Mouse (Mus musculus): ENCODE measurements around the gene Crb3.
"Not testable (repeated sequence)": the region's sequence is repeated elsewhere in the genome, so short reads cannot be mapped to it uniquely, and the experiment has no call there.

Crb3 gene

DNA sequence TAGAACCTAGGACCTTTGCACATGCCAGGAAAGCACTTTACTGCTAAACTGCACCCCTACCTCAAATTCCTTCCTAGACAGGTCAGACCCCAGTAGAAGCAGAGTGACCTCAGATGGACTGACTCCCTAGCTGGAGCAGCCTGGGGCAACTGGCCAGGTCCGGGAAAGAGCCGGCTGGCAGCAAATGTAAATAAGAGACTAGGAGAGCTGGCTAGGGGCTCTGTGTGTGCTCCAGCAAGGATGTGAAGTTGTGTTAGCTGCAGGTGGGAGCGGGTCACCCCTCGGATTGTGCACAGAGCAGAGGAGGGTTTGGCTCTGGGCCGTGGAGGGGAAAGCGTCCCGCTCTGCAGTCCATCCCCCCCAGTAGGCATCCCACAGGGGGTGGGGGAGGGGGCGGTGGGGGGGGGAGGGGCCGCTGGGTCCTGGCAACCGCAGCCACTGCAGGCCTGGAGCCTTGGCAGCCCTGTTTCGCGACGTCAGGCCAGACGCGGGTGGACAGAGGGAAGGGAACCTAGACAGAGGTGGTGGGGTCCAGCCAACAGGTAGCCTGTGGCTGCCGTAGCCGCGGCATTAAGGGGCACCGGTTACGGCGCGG is at the start of gene Crb3:
TSS of gene Crb3 (plus strand) at position 215 of the 595 bp plus-strand sequence.
- no peak for DNase-seq (ENCODE audit: low spot score in 2 of 2)

DNA sequence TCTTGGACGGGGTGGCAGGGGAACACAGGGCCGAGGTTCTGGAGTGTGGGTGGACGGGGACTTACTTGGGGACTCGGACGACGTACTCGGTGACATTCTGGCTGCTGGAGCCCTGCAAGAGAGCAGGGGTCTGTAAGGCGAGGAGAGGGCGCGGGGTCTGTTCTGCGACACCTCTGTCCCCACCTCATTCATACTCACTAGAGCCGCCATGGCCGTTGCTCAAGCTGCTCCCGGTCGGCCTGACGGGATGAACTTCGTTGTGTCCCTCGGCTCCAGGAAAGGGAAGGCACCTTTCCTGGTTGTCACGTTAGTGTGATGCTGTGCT is 48.0 kb upstream of the Crb3 start:
- DNase-seq (ENCODE audit: low spot score in 2 of 2) = no peak

DNA sequence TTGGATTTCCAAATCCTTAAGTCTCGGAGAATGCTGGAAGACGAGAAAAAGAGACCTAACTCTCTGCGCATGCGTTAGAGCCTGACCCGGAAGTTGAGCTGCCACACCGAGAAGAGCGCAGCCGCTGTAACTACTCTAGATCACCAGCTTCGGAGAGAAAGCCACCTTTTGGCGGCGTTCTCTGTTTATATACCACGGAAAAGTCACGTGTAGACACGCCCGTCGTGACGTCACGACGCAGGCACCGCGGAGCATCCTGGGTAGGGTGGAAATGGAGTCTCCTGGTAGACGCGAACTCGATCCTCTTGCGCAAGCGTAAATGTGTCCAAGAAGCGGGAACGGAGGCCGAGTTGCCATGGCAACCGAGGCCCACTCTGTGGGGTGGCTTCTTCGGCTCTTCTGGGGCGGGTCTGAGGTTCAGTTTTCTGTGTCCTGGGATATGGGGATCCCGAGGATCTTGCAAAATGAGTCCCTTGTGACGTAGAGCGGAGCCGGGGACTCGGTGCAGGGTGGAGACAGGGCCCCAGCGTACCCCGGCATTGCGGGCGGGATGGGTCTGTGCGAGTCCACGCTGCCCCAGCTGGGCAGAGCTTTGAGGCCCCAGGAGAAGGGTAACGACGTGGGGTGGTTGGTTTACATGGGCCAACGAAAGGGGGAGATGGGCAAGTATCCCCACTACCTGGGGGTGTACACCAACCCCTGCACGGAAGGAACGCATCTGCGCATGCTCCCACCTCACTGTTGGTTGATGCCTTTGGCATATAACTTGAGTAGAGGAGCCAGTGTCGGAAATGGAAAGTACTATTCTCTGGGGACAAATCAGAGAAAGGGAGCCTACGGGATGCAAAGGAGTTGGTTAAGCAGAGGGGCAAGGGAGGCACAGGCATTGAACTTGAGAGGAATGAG is 47.4 kb upstream of the Crb3 start, which contains the start of the genes Gtf2f1 and Gm17949:
TSS of gene Gtf2f1 (minus strand) at position 53 of the 906 bp plus-strand sequence.
TSS of gene Gm17949 (plus strand) at position 234 of the 906 bp plus-strand sequence.
- peak; percentile 93 to 96 for DNase-seq (ENCODE audit: low spot score in 2 of 2)

DNA sequence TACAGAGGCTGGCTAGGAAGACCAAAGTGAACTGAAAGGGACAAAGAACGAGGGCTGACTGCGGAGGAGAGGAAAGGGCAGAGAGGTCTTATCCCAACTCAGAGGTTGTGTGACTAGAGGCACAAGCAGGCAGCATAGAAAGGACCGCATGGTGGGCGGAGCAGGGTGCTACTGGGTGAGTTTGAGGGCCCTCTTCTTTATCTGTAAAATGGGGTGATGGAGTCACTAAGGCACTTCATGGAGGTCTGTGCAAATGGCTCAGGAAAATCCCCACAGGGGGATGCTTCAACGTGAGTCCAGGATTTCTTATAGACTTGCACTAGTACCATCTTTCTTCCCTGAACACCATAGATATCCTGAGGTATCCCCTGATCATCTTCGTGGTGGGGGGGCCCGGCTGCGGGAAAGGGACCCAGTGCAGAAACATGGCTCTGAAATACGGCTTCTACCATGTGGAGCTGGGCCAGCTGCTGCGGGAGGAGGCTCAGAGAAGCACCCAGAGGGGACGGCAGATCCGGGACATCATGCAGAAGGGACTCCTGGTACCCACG is 46.6 kb upstream of the Crb3 start:
- DNase-seq (ENCODE audit: low spot score in 2 of 2) = no peak

DNA sequence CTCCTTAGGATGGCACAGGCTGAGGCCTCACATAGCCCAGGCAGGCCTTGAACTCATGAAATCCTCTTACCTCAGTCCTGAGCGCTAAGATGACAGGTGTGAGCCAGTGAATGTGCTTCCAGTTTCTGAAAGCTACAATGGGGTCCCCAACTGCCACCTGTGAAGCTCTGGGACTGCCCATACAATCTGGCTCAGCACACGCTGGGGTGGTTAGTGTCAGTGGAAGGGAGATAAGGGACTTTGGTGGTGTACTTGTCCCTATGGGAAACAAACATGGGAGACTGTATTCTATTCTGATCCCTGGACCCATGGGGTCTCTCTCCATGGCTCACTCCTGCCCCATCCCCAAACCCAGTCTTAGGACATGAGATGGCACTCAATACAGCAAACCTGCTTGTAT is 39.2 kb upstream of the Crb3 start:
- no peak for DNase-seq (ENCODE audit: low spot score in 2 of 2)

DNA sequence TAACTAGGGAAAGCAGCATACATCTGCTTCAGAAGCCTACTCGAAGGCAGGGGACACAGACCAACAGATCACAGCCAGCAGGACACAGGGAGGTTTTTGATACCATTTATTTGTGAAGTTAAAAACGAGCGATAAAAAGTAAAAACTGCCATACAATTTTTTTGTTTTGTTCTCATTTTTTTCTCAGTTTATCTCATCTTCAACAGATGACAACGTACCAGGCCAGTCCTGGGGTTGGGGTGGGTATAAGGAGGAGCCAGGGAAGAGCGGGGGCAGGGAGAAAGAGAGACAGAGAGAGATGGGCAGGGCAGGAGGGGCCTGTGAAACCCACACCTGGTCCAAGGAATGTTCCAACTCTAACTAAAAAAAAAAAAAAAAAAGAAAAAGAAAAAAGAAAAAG is 37.9 kb upstream of the Crb3 start:
- DNase-seq (ENCODE audit: low spot score in 2 of 2) = no peak

DNA sequence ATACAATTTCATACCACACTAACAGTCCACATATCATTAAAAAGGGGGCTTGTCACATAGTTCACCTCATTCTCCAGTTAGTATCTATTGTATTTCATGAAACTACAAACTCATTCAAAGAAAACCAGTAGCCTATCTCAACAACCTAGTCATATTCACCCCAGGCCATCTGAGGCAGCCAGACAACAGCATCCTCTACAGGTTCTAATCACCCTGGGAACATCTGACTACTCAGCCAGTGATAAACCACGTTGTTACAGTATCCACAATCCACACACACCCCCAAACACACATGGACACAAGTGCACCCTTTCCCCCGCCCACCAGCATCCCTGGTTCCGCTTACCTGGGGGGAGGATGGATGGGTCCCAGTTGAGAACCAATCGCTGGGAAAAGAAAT is 31.4 kb upstream of the Crb3 start:
- DNase-seq (ENCODE audit: low spot score in 2 of 2) = no peak

DNA sequence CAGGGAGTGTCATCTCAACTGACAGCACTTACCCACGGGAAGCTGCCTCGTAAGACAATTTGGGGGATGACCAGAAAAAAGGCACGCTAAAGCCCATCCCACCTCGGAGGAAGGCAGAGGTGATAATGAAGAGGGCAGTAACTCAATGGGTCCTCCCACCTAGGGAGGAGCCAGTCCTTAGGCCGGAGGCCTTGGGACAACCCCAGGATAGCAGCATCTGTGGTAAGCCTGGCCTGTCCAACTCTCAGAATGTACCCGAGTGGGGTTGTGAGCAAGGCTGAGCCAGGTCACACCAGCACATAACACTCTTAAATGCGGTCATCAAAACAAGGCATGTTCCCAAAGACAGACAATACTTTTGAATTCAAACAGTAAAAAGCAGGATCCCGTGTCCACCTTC is 29.2 kb upstream of the Crb3 start:
- DNase-seq (ENCODE audit: low spot score in 2 of 2) = no peak

DNA sequence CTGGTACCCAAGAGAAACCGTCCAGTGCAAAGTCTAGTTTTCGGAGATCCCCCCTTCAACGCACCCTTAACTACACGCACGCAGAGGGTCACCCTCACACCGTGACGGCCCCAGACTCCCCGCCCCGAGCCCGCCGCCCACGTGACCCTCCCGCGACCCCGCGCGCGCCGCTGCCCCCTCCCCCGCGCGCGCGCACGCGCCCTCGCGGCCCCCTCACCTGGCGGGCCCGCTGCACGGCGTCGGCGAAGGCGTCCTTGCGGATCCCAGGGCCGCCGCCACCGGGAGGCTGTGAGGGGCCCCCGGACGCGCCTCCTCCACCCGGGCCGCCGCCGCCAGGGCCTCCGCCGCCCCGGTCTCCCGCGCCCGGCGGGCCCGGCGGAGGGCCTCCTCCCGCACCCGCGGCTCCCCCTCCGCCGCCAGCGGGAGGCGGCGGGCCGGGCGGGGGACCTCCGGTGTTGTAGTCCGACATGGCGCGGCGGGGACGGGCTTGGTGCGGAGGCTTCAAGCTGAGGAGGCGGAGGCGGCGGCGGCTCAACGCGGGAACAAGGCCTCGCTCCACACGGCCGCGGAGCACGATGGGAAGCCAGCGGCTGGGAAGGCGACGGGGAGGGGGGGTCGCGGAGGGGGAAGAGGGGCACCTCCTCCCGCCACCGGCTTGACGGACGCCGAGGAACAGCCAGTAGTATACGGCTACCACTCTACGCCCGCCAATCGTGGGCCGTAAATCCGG is 27.8 kb upstream of the Crb3 start, which contains the start of gene Khsrp:
TSS of gene Khsrp (minus strand) at position 592 of the 730 bp plus-strand sequence.
- no peak for DNase-seq (ENCODE audit: low spot score in 2 of 2)

DNA sequence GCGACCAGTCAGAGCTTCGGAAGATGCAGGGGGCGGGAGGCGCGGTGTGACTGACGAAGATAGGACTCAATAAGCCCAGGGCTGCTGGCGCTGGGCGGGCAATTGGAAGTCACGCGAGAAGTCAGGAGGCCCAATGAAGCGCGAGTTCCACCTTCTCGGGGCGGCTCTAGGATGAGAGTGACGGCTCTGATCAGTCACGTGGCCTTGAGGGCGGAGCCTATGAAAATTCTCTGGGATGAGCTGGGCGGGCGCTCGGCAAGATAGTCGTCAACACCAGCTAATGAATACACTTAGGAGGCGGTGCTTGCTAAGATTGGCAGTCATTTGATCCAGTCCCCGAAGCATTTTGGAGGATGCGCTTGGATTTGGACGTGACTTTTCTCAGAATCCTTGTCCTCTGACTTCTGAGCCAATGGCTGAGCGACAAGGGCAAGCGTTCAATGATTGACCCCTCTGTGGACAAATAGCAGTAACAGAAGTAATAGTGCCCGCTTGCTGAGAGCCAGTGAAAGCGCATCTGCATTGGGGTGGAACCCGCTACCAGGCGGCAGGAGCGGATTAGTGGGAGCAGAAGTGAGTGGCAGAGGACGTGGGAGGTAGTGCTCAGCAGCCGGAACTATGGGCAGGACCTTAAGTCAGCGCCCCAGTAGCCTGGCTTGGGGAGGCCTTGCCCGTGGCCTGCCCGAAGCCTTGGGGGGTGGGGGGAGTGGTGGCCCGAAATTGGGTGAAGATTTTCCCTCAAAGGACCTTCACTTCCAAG is 27.1 kb upstream of the Crb3 start:
- DNase-seq (ENCODE audit: low spot score in 2 of 2) = peak; percentile 100

DNA sequence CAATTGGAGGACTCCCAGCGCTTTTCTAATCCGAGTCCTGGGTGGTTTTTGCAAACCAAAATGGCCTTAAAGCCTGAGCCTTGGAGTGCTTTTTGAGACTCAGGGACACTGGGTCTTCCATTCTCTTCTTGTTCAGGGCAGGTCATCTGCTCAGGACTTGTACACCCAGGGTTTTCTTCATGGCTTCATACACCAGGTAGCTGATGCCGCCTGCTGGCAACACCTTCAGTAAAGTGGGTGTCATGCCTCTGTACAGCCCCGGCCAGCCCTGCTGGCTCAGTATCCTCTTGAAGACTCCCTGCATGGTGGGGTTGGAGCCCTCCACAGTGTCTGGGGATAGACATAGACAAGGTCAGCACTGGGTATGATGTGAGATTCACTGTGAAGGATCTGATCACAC is 26.1 kb upstream of the Crb3 start:
- DNase-seq (ENCODE audit: low spot score in 2 of 2) = no peak

DNA sequence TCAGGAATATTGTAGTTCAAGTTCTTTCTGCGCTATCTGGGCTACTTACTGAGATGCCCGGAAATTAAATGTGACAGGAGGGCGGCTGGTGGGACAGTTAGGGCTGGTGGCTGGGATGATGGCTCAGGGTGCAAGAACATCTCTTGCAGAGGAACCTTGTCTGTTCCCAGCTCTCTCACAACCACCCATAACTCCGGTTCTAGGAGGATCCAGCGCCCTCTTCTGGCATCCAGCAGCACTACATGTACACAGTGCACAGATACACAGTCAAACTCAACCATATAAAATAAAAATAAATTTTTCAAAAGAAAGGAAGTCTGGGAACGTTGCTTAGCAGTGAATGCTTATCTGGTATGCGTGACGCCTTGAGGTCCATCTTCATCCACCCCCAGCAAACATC is 19.9 kb upstream of the Crb3 start:
- DNase-seq (ENCODE audit: low spot score in 2 of 2) = no peak

DNA sequence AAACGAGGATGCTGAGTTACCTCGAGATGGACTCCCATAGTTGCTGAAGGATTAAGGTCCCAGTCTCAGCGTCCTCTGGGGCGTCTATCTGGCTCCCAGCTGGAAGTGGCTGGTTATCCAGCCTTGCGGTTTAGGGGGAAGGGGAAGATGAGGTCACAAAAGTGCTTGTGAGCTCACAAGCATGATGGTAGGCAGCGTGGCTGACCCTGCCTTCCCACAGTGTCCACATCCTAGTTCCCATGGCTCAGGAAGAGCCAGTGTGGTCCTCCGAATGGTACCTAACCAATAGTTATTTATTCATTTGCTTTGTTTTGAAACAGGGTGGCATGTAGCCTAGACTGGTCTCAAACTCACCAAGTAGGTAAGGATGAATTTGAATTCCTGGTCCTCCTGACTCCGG is 17.4 kb upstream of the Crb3 start, which contains the start of gene Slc25a41:
TSS of gene Slc25a41 (minus strand) at position 101 of the 400 bp plus-strand sequence.
- no peak for DNase-seq (ENCODE audit: low spot score in 2 of 2)

DNA sequence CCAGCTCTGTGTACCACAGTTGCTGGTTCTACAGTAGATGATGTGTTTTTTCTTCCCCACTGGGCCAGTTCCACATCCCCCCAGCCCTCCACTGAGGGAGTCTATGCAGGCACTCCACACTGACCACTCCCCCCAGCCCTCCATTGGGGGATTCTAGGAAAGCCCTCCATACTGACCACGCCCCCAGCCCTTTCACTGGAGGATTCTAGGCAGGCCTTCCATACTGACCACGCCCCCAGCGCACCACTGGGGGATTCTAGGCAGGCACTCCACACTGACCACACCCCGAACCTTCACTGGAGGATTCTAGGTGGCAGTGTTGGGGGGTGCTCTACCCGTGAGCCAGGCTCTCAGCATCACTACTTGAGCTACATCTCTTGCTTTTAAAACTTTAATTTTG is 11.5 kb upstream of the Crb3 start:
- DNase-seq (ENCODE audit: low spot score in 2 of 2) = no peak

DNA sequence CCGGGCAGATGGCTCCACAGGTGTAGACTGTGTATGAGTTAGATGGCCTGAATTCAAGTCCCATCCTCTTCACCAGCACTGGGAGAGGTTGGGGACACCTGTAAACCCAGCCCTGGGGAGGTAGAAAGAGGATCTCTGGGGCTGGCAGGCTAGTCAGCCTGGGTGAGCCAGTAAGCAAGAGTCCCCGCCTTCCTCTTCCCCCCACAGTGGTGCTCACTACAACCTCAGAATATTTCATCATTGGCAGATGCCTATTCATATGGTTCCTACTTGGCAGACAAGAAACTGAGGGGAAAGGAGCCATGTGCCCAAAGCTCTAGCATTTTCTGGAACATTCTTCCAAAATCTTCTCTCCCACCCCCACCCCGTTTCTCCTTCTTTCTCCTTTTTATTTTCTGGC is 10.1 kb upstream of the Crb3 start:
- DNase-seq (ENCODE audit: low spot score in 2 of 2) = no peak

DNA sequence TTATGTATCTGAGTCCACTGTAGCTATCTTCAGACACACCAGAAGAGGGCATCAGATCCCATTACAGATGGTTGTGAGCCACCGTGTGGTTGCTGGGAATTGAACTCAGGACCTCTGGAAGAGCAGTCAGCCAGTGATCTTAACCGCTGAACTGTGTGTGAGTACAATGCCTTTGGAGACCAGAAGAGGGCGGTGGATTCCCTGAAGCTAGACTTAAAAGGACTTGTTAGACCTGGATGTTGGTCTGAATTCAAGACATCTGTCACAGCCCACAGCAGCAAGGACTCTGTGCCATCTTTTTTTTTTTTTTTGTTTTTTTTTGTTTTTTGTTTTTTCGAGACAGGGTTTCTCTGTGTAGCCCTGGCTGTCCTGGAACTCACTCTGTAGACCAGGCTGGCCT is 7.2 kb upstream of the Crb3 start:
- not testable (repeated sequence) for DNase-seq (ENCODE audit: low spot score in 2 of 2)

DNA sequence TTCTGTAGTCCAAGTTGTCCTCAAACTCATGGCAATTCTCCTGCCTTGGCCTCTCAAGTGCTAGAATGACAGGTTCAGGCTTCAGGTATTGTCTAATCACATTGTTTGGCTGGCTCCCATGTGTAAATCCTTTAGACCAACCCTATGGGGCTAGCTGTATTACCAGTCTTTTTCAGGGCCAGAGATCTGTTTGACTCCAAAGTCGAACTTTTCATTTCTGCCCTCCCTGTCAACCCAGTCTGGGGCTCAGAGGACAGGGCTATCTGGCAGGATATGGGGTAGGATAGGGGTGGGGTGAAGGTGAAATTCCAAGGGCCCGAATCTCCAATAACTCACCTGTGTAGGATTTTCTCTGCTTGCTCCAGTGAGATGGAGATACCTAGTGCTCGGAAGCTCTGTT is 2.7 kb upstream of the Crb3 start:
- DNase-seq (ENCODE audit: low spot score in 2 of 2) = no peak

DNA sequence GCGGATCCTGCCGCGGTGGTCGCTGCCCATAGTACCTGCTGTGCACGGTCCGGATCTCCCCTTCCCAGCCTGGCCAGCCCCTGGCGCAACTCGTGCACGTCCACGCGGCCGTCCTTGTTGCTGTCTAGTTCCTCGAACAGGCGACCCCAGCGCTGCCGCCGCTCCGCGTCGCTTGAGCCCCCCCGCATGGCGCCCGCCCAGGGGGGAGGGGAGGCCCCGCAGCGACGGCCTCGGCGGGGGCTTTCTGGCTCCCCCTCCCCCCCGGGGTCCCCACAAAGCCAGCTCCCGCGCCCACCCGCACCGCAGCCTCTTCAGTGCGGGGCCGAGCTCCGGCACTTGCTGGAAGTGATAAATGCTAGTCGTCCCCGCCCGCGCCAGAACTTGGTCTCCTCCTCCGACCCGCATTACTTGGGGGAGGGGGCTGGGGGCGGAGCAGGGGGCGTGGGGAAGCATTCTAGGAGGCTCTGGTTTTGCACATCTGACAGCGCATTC is 627 bp downstream of the Crb3 start, which contains the start of gene Slc25a23:
TSS of gene Slc25a23 (minus strand) at position 378 of the 492 bp plus-strand sequence.
- DNase-seq (ENCODE audit: low spot score in 2 of 2) = peak; percentile 60 to 70

DNA sequence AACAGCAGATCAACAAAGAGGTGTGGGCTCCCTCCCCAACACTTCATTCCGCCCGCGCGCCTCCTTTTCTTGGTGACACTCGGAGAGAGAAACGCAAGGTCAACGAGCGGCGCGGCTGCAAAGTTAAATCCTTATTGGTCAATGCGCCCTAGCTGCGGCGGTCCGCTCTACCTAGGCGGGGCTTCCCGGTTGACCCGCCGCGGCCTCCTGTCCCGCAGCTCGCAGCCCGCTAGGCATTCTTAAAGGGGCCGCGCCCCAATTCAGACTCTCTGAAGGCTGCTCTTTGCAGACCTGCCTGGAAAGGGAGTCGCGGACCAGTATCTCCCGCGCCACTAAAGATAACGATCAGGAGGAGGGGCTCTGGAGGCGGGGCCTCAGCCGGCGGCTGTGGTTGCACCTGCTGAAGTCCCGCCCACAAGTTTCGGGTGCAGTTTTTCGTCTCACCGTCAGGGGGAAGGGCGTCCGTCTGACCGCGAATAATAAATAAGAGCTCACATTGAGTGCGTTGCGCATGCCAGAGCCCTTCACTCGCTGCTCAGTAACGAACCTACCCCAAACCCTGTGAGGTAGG is 1.4 kb downstream of the Crb3 start:
- peak; percentile 94 to 97 for DNase-seq (ENCODE audit: low spot score in 2 of 2)

DNA sequence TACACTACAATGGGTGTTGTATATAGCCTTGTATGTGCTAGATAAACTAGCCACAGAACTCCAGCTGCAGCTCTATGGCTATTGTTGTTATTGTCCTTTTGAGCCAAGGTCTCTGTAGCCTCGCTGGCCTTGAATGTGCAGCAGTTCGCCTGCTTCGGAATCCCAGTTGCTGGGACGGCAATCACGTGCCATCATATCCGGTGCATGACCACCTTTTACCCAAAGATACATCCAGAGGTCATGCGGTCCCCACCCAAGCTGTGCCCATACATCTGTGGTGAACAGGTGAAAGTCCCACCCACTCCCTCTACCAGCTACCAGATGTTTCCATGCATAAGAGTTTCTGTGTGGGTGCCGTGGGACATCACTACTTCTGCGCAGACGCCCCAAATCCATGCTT is 2.2 kb downstream of the Crb3 start:
- no peak for DNase-seq (ENCODE audit: low spot score in 2 of 2)

All from left cerebral cortex, adult 9 months (tissue).